Mouse (Mus musculus) thymus, adult 2 months (tissue): ENCODE measurements around the gene Gm17428.

Experiments used
- CTCF ChIP-seq: fragments of 200-500 bp; IDR thresholded peaks from 2 replicates; pipeline ENCODE4 v1.5.1; 2012; ENCODE audit warnings: mild to moderate bottlenecking, control low read depth, low read length, moderate library complexity, borderline replicate concordance; ENCODE audit not compliant: control insufficient read depth, poor library complexity, insufficient read depth; ENCODE audit errors: extremely low read depth
- POLR2A ChIP-seq: fragments of 200-500 bp; IDR thresholded peaks from 2 replicates; pipeline ENCODE4 v1.6.1; 2012; ENCODE audit warnings: mild to moderate bottlenecking, low read length, control low read depth, moderate library complexity; ENCODE audit not compliant: control insufficient read depth, poor library complexity, insufficient read depth; ENCODE audit errors: extremely low read depth

DNA sequence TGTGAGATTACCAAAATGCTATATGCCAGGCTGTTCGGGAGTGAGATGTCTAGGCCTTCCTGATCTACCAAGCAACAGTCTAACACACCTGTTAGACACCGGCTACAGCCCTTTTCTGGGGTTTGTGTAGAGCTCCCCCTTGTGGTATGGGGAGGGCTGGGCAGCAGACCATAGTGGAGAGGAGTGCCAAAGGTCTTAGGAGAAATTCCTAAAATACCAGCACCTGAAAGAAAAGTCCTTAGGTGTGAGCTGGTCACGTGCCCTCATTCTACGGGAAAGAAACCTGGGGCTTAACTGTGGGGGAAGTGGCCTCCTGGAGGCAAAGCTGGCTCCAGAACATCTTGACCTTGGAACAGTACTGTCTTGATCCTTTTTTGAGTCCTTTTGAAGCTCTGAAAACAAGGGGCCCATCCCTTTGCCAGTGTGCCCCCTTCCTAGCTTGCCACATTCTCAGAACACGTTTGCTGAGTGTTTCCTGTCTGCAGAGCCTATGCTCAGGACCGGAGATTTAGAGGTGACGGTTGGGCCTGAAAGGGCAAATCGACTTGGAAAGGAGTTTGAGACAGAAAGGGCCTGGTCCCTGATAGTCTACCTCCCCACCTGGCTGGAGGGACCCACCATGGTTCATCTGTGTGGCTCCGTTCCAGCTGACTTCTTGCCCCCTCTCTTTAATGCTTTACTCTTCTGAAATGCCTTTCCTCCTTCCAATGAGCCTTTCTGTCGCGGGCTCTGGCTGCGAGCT, 37.1 kb upstream of the Gm17428 start:
- TF ChIP-seq CTCF, result peak; percentile 59; the same call in 1 of the 2 replicates
- TF ChIP-seq POLR2A, result no peak
